Mouse (Mus musculus): ENCODE data around the gene Kyat1.

DNA sequence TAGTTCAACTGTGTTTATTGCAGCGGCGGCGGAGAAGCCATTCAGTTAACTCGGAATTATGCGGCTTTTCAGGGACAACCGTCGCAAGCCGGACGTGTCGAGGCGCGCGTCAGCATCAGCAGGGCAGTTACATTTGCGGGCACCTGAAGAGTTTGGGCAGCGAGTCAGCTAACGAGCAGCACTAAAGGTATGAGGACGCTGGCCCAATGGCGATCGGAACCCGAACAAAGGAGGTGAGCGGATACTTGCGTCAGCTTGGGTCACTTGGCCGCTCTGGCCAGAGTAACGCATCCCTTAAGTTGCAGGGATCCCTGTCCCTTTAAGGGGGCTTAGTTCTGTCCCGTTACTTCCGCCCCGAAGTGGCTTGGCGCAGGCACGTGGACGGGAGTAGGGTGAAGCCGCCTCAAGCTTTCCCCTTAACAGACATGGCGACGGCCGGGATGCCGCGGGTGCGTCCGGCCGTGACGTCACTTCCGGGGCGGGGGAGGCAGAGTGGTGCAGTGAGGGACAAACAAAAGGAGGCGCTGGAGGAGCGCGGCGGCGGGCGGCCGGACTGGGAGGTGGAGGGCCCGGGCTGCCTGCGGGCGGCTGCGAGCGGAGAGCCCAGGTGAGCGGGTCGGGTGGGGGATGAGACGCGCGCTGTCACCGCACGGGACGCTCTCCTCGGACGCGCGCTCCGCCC, 31.7 kb upstream of the Kyat1 start, which contains the start of gene Lrrc8a:
- TF ChIP-seq CTCF (IDR thresholded peaks at IDR 0.05; ENCODE audit: borderline replicate concordance, insufficient read depth, low read depth, low read length) (peak; percentile 24; the same call in 1 of the 2 replicates), POLR2A (IDR thresholded peaks at IDR 0.05; ENCODE audit: borderline replicate concordance, insufficient read depth, low read length) (peak; percentile 62; the same call in 1 of the 2 replicates)
